Mouse (Mus musculus) neural tube, embryonic 14.5 days (tissue): ENCODE results near the gene Gm20521. TPM values are rescaled to one million over a fixed set of nuclear protein-coding genes. Genes with fewer than 3 reads are reported as not detected.

Experiments used
- ATAC-seq: fragments of 200-750 bp; cut with Nextera tagmentation; 2 replicates; pipeline ENCODE4 v1.8.0; 2017; ENCODE audit warnings: low read depth, mild to moderate bottlenecking, moderate TSS enrichment, moderate library complexity
- H3K27ac ChIP-seq: fragments of 300-500 bp; sonication (generic); 2 replicates; pipeline ENCODE4 v1.5.1; 2014; ENCODE audit warnings: low read depth, mild to moderate bottlenecking, control low read depth, low read length, moderate library complexity, mixed read lengths
- H3K27me3 ChIP-seq: fragments of 300-500 bp; sonication (generic); 2 replicates; pipeline ENCODE4 v1.6.1; 2014; ENCODE audit warnings: low read length; ENCODE audit not compliant: control insufficient read depth, insufficient read depth
- H3K36me3 ChIP-seq: fragments of 300-500 bp; sonication (generic); 2 replicates; pipeline ENCODE4 v1.6.1; 2014; ENCODE audit warnings: low read length, mixed read lengths; ENCODE audit not compliant: control insufficient read depth, insufficient read depth
- H3K4me1 ChIP-seq: fragments of 300-500 bp; sonication (generic); 2 replicates; pipeline ENCODE4 v1.6.1; 2014; ENCODE audit warnings: low read length; ENCODE audit not compliant: control insufficient read depth, insufficient read depth
- H3K4me2 ChIP-seq: fragments of 300-500 bp; sonication (generic); 2 replicates; pipeline ENCODE4 v1.6.1; 2014; ENCODE audit warnings: mild to moderate bottlenecking, low read depth, low read length, control low read depth
- H3K4me3 ChIP-seq: fragments of 300-500 bp; sonication (generic); 2 replicates; pipeline ENCODE4 v1.5.1; 2014; ENCODE audit warnings: low read depth, low read length, control low read depth, mixed read lengths
- H3K9ac ChIP-seq: fragments of 300-500 bp; sonication (generic); replicated peaks from 2 replicates; pipeline ENCODE4 v1.6.1; 2014; ENCODE audit warnings: low read depth, mild to moderate bottlenecking, control low read depth, low read length, mixed read lengths
- H3K9me3 ChIP-seq: fragments of 300-500 bp; sonication (generic); 2 replicates; pipeline ENCODE4 v1.6.1; 2016; ENCODE audit warnings: low read length; ENCODE audit not compliant: control insufficient read depth
- WGBS: fragments of 180-500 bp; shearing (Covaris S2); extraction: QIAGEN DNeasy Blood & Tissue Kit; methylation state at CpG from one replicate; pipeline ENCODE4 v1.1.7; 2014; 5-methylcytosine and 5-hydroxymethylcytosine counted together
- polyA plus RNA-seq: library from polyadenylated mRNA; unstranded; fragments of >200 nt; fragmentation: Nextera tagmentation; extraction: Ambion mirVana; gene quantifications from 2 replicates; pipeline ENCODE4 v1.2.1, GENCODE M21; 2014

Gene Gm20521
- polyA plus RNA-seq, 1 experiment from 2014 or later, result not detected

DNA sequence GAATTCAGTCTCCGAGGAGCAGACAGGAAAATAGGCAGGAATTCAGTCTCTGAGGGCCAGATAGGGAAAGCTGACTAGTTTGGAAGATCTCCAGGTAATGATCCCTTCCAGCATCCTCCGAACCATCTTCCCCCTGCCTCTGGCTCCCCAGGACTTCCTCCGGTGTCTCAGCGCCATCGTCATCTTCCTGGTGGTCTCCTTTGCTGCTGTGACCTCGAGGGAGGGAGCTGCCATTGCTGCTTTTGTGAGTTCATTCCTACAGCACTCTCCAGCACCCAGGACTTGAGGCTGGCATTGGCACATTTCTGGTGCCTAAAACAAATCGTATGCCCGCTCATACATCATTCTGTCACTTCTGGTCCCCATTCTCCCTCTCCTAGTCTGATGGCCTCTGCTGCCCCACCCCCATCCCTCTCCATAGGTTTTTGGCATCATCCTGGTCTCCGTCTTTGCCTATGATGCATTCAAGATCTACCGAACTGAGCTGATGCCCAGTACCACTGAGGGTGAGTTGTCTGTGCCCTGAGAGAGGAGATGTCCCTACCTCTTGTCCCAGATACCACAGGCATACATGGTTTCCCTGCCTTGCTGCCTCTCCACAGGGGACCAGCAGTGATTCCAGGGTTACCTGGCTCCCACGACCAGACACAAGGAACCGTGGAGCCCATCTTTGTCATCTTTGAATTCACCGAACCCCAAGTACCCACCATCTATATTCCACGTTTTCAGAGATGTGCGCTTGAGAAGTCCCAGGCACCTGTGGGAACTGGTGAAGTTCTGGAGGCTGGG is 55.4 kb downstream of the Gm20521 start:
- no peaks in the 10 kb centered on the region for H3K36me3 ChIP-seq
- H3K9ac ChIP-seq, result no peak overlapping the region
- H3K27me3 ChIP-seq, result no peaks in the 10 kb centered on the region
- no peak for ATAC-seq
- 82% methylated on average over 15 of the region's 15 CpGs for WGBS
- H3K4me1 ChIP-seq, result 0 out of 2 replicates have a peak, but pooled peaks cover 7% of the 10 kb centered on the region
- H3K27ac ChIP-seq, result no peak overlapping the region
- H3K4me2 ChIP-seq, result no peak overlapping the region
- H3K9me3 ChIP-seq, result no peaks in the 10 kb centered on the region
- no peak overlapping the region for H3K4me3 ChIP-seq

DNA sequence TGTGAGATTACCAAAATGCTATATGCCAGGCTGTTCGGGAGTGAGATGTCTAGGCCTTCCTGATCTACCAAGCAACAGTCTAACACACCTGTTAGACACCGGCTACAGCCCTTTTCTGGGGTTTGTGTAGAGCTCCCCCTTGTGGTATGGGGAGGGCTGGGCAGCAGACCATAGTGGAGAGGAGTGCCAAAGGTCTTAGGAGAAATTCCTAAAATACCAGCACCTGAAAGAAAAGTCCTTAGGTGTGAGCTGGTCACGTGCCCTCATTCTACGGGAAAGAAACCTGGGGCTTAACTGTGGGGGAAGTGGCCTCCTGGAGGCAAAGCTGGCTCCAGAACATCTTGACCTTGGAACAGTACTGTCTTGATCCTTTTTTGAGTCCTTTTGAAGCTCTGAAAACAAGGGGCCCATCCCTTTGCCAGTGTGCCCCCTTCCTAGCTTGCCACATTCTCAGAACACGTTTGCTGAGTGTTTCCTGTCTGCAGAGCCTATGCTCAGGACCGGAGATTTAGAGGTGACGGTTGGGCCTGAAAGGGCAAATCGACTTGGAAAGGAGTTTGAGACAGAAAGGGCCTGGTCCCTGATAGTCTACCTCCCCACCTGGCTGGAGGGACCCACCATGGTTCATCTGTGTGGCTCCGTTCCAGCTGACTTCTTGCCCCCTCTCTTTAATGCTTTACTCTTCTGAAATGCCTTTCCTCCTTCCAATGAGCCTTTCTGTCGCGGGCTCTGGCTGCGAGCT is 56.4 kb downstream of the Gm20521 start:
- Histone ChIP-seq H3K4me2 (no peak overlapping the region), H3K4me3 (no peak overlapping the region), H3K9me3 (no peaks in the 10 kb centered on the region), H3K36me3 (no peaks in the 10 kb centered on the region), H3K27ac (no peak overlapping the region), H3K4me1 (0 out of 2 replicates have a peak, but pooled peaks cover 7% of the 10 kb centered on the region), H3K27me3 (no peaks in the 10 kb centered on the region), H3K9ac (no peak overlapping the region)
- 55% methylated on average over 12 of the region's 12 CpGs for WGBS
- no peak for ATAC-seq

DNA sequence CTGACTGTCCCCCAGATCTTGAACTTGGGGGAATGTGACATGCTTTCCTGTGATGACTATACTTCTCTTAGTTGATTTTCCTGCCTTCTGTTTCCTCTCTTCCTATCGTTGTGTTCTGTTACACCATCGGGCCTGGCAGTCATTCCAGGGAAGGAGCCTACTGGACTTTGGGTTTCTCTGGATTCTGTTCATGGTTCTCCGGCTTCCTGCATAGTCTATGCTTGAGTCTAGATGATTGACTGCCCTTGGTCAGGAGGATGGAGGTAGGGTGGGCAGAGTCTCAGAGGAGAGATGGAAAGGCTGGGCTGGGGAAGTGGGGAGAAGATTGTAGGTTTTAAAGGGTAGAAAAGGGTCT is 56.9 kb downstream of the Gm20521 start:
- 81% methylated on average over 3 of the region's 3 CpGs for WGBS
- Histone ChIP-seq H3K27me3 (no peaks in the 10 kb centered on the region), H3K36me3 (no peaks in the 10 kb centered on the region), H3K4me3 (no peak overlapping the region), H3K4me1 (0 out of 2 replicates have a peak, but pooled peaks cover 7% of the 10 kb centered on the region), H3K4me2 (no peak overlapping the region), H3K27ac (no peak overlapping the region), H3K9me3 (no peaks in the 10 kb centered on the region), H3K9ac (no peak overlapping the region)
- no peak for ATAC-seq

DNA sequence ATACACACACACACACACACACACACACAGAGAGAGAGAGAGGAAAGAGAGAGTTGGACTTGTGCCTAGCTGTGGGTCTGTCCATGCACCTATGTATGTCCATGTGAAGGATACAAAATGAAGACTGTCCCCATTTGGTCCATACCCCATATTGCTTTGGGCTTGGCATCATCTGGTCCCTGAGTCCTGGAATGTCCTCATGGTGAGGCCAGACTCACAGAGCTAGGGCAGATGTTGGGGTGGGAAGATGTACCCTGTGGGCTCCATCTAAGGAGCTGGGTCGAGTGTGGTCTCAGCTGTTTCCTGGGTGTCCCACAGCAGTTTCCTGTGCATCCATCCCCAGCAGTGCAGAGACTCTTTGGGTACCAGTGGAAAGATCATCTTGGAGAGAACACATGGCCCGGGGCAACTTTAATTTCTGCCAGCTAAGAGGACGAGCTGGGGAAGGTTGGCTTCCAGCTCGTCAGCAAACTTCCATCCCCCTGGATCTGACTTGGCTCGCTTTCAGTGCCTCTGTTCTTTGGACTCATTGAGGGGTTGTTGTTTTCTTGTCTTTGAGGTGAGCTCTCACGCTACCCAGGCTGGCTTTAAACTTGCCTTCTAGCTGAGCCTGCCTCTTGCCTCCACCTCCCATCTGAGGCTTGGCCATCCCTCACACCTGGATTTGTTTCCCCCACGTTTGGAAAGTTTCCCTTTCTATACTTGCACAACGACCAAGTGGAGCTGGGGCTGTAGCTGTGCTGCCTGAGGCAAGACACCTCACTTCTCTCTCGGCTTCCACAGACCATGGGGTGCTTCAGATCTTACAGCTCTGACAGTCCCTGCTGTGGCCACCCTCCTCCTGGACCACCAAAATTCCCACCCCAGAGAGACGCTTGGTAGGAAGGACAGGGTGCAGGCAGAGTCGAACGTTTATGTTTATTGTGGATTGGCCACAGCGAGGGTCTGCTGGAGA is 58.1 kb downstream of the Gm20521 start:
- ATAC-seq, result no peak
- no peak overlapping the region for H3K4me2 ChIP-seq
- H3K9me3 ChIP-seq, result no peaks in the 10 kb centered on the region
- no peaks in the 10 kb centered on the region for H3K27me3 ChIP-seq
- no peak overlapping the region for H3K4me3 ChIP-seq
- 74% methylated on average over 13 of the region's 13 CpGs for WGBS
- 0 out of 2 replicates have a peak, but pooled peaks cover 4% of the 10 kb centered on the region for H3K4me1 ChIP-seq
- no peak overlapping the region for H3K9ac ChIP-seq
- no peaks in the 10 kb centered on the region for H3K36me3 ChIP-seq
- no peak overlapping the region for H3K27ac ChIP-seq

DNA sequence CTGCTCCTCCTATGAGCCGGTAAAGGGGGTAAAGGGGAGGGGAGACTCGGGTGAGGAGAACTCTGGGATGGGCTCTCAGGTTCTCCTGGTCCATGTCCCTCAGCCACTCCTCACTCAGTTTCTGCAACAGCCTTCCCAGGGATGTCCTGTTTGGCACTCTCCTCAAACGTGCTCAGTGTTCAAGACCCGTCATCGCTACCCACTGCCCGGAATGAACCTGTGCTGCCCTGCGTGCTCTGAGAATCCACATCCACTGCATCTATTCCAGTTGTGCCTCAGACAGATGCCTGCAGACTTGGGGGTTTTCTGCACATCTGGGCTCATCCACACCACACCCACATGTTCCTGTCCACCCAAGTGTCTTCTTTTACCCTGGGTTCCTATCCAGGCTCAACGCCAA is 59.2 kb downstream of the Gm20521 start:
- no peaks in the 10 kb centered on the region for H3K4me1 ChIP-seq
- H3K36me3 ChIP-seq, result no peaks in the 10 kb centered on the region
- H3K4me3 ChIP-seq, result no peak overlapping the region
- no peaks in the 10 kb centered on the region for H3K9me3 ChIP-seq
- H3K4me2 ChIP-seq, result no peak overlapping the region
- H3K27me3 ChIP-seq, result no peaks in the 10 kb centered on the region
- whole genome bisulfite sequencing, result 83% methylated on average over 8 of the region's 8 CpGs
- H3K27ac ChIP-seq, result no peak overlapping the region
- no peak overlapping the region for H3K9ac ChIP-seq
- no peak for ATAC-seq

DNA sequence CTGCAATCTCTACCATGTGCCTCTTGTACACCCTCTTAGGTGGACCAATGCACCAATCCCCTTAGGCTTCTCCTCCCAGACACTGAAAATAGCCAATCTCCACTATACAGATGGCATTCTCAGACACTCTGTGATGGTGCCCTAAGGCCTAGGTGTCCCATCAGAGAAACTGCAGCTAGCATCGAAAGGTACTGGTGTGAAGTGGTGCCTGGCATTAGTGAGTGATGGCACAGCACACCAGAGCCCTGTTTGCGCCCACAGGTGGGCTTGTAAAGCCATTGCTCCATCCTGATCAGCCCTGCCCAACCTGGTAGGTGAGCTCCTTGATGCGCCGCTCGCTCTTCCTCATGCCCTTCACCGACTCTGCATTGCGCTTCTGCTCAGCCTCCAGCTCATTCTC is 60.7 kb downstream of the Gm20521 start:
- ATAC-seq, result no peak
- Histone ChIP-seq H3K4me3 (no peak overlapping the region), H3K9ac (no peak overlapping the region), H3K36me3 (no peaks in the 10 kb centered on the region), H3K4me1 (no peaks in the 10 kb centered on the region), H3K27ac (no peak overlapping the region), H3K27me3 (no peaks in the 10 kb centered on the region), H3K9me3 (no peaks in the 10 kb centered on the region), H3K4me2 (no peak overlapping the region)
- WGBS, result 94% methylated on average over 7 of the region's 7 CpGs

DNA sequence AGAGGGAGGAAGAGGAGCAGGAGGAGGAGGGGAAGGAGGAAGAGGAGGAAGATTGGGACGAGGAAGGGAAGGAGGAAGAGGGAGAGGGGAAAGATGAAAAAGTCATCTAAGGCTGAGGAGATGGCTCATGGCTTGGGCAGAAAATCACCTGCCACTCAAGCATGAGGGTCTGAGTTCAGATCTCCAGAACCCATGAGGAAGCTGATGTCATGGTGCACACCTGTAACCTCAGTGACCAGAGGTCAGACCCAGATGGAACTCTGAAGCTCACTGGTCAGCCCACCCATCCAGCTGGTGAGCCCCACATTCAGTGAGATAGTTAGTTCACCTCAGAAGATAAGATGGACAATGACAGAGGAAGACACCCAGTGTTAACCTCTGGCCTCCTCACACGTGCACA is 61.7 kb downstream of the Gm20521 start:
- H3K9ac ChIP-seq, result no peak overlapping the region
- no peak for ATAC-seq
- no peaks in the 10 kb centered on the region for H3K36me3 ChIP-seq
- H3K27me3 ChIP-seq, result no peaks in the 10 kb centered on the region
- H3K9me3 ChIP-seq, result no peaks in the 10 kb centered on the region
- no peaks in the 10 kb centered on the region for H3K4me1 ChIP-seq
- no peak overlapping the region for H3K4me3 ChIP-seq
- WGBS, result 88% methylated on average over 2 of the region's 2 CpGs
- H3K4me2 ChIP-seq, result no peak overlapping the region
- no peak overlapping the region for H3K27ac ChIP-seq

DNA sequence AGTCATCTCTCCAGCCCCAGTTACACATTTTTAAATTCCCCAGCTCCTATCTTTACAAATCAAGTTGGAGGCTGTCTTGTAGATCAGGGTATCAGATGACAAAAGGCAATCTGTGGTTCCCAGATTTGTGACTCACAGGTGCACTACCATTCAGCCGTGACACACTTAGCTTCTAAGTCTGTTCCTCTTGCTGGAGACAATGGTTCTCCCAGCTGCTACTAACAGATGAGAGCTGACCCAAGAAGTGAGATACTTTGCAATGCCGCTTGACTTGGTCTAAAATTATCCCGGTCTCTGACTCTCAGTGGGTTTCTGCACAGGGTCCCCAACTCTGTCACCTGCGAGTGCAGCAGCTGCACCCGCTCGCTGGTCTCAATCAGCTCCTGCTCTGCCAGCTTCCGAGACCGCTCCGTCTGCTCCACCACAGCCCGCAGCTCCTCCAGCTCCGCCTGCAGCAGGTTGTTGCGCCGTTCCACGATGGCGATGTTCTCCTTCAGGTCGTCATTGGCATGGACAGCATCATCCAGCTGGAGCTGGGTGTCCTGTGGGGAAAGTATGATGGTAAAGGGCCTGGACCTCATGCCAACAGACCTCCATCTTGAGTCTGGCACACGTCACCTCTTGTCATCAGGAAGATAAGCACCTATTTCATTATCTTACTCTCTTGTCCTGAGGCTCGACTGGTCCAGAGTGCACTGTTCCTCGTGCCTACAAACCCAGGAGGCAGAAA is 62.9 kb downstream of the Gm20521 start:
- 88% methylated on average over 19 of the region's 19 CpGs for WGBS
- H3K9ac ChIP-seq, result no peak overlapping the region

More for the DNA sequence above, 62.9 kb downstream of the Gm20521 start:
- Histone ChIP-seq H3K4me1 (no peaks in the 10 kb centered on the region), H3K4me2 (no peak overlapping the region), H3K36me3 (no peaks in the 10 kb centered on the region), H3K27me3 (no peaks in the 10 kb centered on the region), H3K27ac (no peak overlapping the region), H3K9me3 (no peaks in the 10 kb centered on the region), H3K4me3 (no peak overlapping the region)
- no peak for ATAC-seq
